Mouse (Mus musculus): ENCODE measurements around the gene Reep1. TPM values are rescaled to one million over a fixed set of nuclear protein-coding genes. Genes with fewer than 3 reads are reported as not detected.

Reep1 gene
- polyA plus RNA-seq, 1 experiment from 2014 or later = 19.0 TPM

DNA sequence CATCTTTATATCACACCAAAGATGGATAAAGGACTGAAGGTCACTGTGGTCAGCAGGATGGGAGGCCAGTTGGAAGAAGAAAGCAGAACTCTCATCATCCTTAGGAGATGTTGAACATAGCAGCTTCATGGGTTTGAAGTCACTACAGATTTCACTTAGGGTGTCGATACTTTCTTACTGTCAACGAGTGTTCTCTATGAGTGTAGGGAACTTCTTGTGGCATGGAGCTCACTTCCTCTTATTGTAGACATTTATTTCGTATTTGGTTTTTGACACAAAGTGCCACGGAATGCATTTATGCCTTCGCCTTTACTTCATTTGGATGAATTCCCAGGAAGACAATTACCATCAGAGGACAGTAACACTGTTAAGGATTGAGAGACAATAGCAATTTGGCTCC is 28.7 kb downstream of the Reep1 start:
- ATAC-seq (ENCODE audit: insufficient number of reproducible peaks, insufficient read depth, low FRiP score, low read depth) = no peak
- no peaks in the 10 kb centered on the region for H3K9me3 ChIP-seq (ENCODE audit: control insufficient read depth, low read length)
- no peak overlapping the region for H3K4me2 ChIP-seq (ENCODE audit: low read length)
- H3K27me3 ChIP-seq (ENCODE audit: control insufficient read depth, insufficient read depth, low read length) = no peaks in the 10 kb centered on the region
- peaks cover 11 to 36% of the 10 kb centered on the region in 2 experiments for H3K4me1 ChIP-seq (ENCODE audit: control insufficient read depth in 2 of 2, insufficient read depth in 2 of 2, low read length in 2 of 2)
- no peaks in the 10 kb centered on the region for H3K36me3 ChIP-seq (ENCODE audit: control insufficient read depth, insufficient read depth, low read length)
- WGBS = 87% methylated on average over 5 of the region's 5 CpGs
- H3K27ac ChIP-seq (replicated peaks in 1 of 2; ENCODE audit: control insufficient read depth in 1 of 2, insufficient read depth in 1 of 2, low read depth in 2 of 2, low read length in 2 of 2) = peak overlapping the region; percentile 0 to 60
- H3K4me3 ChIP-seq (ENCODE audit: control insufficient read depth in 1 of 2, insufficient read depth in 1 of 2, low read depth in 1 of 2, low read length in 2 of 2) = no peak overlapping the region
- no peak overlapping the region for H3K9ac ChIP-seq (ENCODE audit: low read length)

DNA sequence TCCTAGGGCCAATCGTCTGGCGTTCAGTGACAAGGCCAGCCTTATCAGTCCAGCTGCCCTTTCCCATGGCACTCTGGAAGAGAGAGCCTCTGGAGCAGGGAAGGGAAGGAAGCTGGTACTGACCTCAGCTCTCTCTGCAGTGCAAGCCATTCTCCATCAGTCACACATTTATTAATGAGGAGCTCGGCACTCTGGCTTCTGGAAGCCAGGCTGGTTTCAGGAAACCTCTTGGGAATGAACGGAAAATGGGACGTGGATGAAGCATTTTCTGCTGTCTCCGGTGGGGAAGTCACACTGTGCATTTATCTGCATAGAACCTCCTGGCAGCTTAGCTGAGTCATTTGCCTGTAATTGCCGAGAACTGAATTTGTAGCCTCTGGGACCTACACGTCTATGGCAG is 29.8 kb downstream of the Reep1 start:
- WGBS = 38% methylated on average over 8 of the region's 8 CpGs
- H3K4me1 ChIP-seq (ENCODE audit: control insufficient read depth in 2 of 2, insufficient read depth in 2 of 2, low read length in 2 of 2) = peaks cover 11 to 36% of the 10 kb centered on the region in 2 experiments
- H3K27ac ChIP-seq (replicated peaks in 1 of 2; ENCODE audit: control insufficient read depth in 1 of 2, insufficient read depth in 1 of 2, low read depth in 2 of 2, low read length in 2 of 2) = no peak overlapping the region
- no peak overlapping the region for H3K4me3 ChIP-seq (ENCODE audit: control insufficient read depth in 1 of 2, insufficient read depth in 1 of 2, low read depth in 1 of 2, low read length in 2 of 2)
- no peak overlapping the region for H3K4me2 ChIP-seq (ENCODE audit: low read length)
- H3K27me3 ChIP-seq (ENCODE audit: control insufficient read depth, insufficient read depth, low read length) = no peaks in the 10 kb centered on the region
- no peaks in the 10 kb centered on the region for H3K9me3 ChIP-seq (ENCODE audit: control insufficient read depth, low read length)
- no peak overlapping the region for H3K9ac ChIP-seq (ENCODE audit: low read length)
- ATAC-seq (ENCODE audit: insufficient number of reproducible peaks, insufficient read depth, low FRiP score, low read depth) = no peak
- no peaks in the 10 kb centered on the region for H3K36me3 ChIP-seq (ENCODE audit: control insufficient read depth, insufficient read depth, low read length)

DNA sequence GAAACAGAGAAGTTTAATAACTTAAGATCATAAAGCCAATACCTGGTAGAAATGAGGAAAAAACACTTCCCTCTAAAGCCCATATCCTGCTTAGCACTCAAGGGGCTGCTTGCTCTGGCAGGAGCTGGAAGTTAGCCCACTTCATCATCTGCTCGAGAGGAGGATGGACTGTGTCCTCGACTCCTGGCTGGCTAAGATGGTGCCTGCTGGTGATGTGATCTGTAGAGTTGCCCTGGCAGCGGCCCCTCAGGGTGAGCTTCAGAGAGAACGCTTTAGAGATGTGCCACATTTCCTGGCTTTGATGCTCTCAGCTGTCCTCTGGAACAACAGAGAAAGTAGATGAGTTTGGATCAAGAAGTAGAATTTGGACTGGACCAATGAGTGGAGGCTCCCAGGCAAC is 31.2 kb downstream of the Reep1 start:
- H3K4me1 ChIP-seq (ENCODE audit: control insufficient read depth in 2 of 2, insufficient read depth in 2 of 2, low read length in 2 of 2) = peaks cover 11 to 36% of the 10 kb centered on the region in 2 experiments
- H3K4me3 ChIP-seq (ENCODE audit: control insufficient read depth in 1 of 2, insufficient read depth in 1 of 2, low read depth in 1 of 2, low read length in 2 of 2) = no peak overlapping the region
- no peak overlapping the region for H3K4me2 ChIP-seq (ENCODE audit: low read length)
- WGBS = 60% methylated on average over 4 of the region's 4 CpGs
- H3K27ac ChIP-seq (replicated peaks in 1 of 2; ENCODE audit: control insufficient read depth in 1 of 2, insufficient read depth in 1 of 2, low read depth in 2 of 2, low read length in 2 of 2) = no peak overlapping the region
- H3K36me3 ChIP-seq (ENCODE audit: control insufficient read depth, insufficient read depth, low read length) = no peaks in the 10 kb centered on the region
- H3K27me3 ChIP-seq (ENCODE audit: control insufficient read depth, insufficient read depth, low read length) = no peaks in the 10 kb centered on the region
- no peak overlapping the region for H3K9ac ChIP-seq (ENCODE audit: low read length)
- no peaks in the 10 kb centered on the region for H3K9me3 ChIP-seq (ENCODE audit: control insufficient read depth, low read length)
- no peak for ATAC-seq (ENCODE audit: insufficient number of reproducible peaks, insufficient read depth, low FRiP score, low read depth)

DNA sequence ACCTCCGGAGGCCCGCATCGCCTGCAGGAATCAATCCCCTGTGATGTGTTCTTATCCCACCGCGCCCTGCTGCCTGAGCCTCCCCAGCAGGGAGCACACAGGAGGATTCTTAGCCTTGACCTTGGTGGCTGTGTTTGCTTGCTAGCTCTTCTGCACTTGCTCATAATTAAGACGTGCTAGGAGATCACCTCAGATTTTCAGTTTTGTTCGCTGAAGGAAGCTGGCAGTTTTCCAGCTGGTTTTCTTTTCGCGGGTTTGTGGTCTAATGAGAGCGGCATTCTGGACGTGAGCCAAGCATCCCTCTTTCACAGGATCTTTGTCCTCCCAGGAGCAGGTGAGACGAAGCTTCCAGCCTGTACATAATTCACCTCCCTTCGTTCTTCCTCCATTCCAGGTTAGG is 33.6 kb downstream of the Reep1 start:
- H3K36me3 ChIP-seq (ENCODE audit: control insufficient read depth, insufficient read depth, low read length) = no peaks in the 10 kb centered on the region
- no peak overlapping the region for H3K9ac ChIP-seq (ENCODE audit: low read length)
- H3K4me3 ChIP-seq (ENCODE audit: control insufficient read depth in 1 of 2, insufficient read depth in 1 of 2, low read depth in 1 of 2, low read length in 2 of 2) = no peak overlapping the region
- H3K4me2 ChIP-seq (ENCODE audit: low read length) = no peak overlapping the region
- ATAC-seq (ENCODE audit: insufficient number of reproducible peaks, insufficient read depth, low FRiP score, low read depth) = no peak
- H3K4me1 ChIP-seq (ENCODE audit: control insufficient read depth in 2 of 2, insufficient read depth in 2 of 2, low read length in 2 of 2) = peaks cover 10 to 27% of the 10 kb centered on the region in 2 experiments
- no peaks in the 10 kb centered on the region for H3K9me3 ChIP-seq (ENCODE audit: control insufficient read depth, low read length)
- WGBS = 47% methylated on average over 13 of the region's 13 CpGs
- H3K27me3 ChIP-seq (ENCODE audit: control insufficient read depth, insufficient read depth, low read length) = no peaks in the 10 kb centered on the region
- no peak overlapping the region for H3K27ac ChIP-seq (replicated peaks in 1 of 2; ENCODE audit: control insufficient read depth in 1 of 2, insufficient read depth in 1 of 2, low read depth in 2 of 2, low read length in 2 of 2)

DNA sequence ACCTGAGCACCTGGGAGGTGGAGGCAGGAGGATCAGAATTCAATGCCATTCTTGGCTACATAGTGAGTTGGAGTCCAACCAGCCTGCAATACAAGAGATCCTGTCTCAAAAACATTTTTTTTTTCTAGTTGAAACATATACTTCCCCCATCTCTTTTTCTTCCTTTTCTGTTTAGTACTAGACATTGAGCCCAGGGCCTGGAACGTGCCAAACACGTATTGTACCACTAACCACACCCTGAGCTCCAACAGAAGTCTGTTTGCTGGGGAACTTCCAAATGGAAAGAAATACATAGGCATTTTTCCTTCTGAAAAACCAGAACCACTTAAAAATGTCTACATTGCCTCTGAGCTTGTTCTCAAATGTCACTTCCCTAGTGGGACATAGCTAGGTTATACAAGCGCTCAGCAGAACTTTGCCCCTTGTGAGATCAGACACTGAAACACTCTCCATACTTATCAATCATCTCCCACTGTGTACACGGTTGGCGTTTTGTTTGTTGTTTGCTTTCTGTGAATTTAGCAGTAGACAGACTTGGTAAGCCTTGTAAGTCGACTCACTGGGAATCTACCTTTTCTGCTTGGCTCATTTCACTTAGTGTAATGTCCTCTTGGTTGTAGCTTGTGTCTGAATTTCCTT is 34.8 kb downstream of the Reep1 start:
- no peak overlapping the region for H3K27ac ChIP-seq (replicated peaks in 1 of 2; ENCODE audit: control insufficient read depth in 1 of 2, insufficient read depth in 1 of 2, low read depth in 2 of 2, low read length in 2 of 2)
- no peak overlapping the region for H3K4me2 ChIP-seq (ENCODE audit: low read length)
- no peaks in the 10 kb centered on the region for H3K27me3 ChIP-seq (ENCODE audit: control insufficient read depth, insufficient read depth, low read length)
- no peak for ATAC-seq (ENCODE audit: insufficient number of reproducible peaks, insufficient read depth, low FRiP score, low read depth)
- 82% methylated on average over 6 of the region's 6 CpGs for WGBS
- no peaks in the 10 kb centered on the region for H3K9me3 ChIP-seq (ENCODE audit: control insufficient read depth, low read length)
- peaks cover 7 to 15% of the 10 kb centered on the region in 2 experiments; a peak in 3 of 4 replicates for H3K4me1 ChIP-seq (ENCODE audit: control insufficient read depth in 2 of 2, insufficient read depth in 2 of 2, low read length in 2 of 2)
- no peaks in the 10 kb centered on the region for H3K36me3 ChIP-seq (ENCODE audit: control insufficient read depth, insufficient read depth, low read length)
- no peak overlapping the region for H3K9ac ChIP-seq (ENCODE audit: low read length)
- H3K4me3 ChIP-seq (ENCODE audit: control insufficient read depth in 1 of 2, insufficient read depth in 1 of 2, low read depth in 1 of 2, low read length in 2 of 2) = no peak overlapping the region

DNA sequence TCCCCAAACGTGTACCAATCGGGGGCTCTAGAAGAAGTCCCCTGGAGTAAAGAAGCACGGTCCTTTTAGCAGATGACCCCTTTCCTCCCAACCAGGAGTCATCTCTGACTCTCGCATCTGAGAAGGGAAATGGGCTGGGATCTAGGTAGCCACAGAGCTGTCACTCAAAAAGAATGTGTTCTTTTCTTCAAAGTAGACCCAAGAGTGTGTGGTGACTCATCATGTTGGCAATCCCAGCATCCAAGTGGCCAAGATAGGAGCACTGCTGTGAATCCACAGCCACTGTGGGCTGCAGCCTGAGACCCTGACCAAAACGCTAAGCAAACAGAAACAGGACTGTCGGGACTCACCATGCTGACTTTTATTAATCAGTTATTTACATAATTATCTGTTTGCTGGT is 37.6 kb downstream of the Reep1 start:
- ATAC-seq (ENCODE audit: insufficient number of reproducible peaks, insufficient read depth, low FRiP score, low read depth) = no peak
- Histone ChIP-seq H3K4me3 (ENCODE audit: control insufficient read depth in 1 of 2, insufficient read depth in 1 of 2, low read depth in 1 of 2, low read length in 2 of 2) (no peak overlapping the region), H3K27ac (replicated peaks in 1 of 2; ENCODE audit: control insufficient read depth in 1 of 2, insufficient read depth in 1 of 2, low read depth in 2 of 2, low read length in 2 of 2) (no peak overlapping the region), H3K27me3 (ENCODE audit: control insufficient read depth, insufficient read depth, low read length) (no peaks in the 10 kb centered on the region), H3K9ac (ENCODE audit: low read length) (no peak overlapping the region), H3K4me2 (ENCODE audit: low read length) (no peak overlapping the region), H3K9me3 (ENCODE audit: control insufficient read depth, low read length) (no peaks in the 10 kb centered on the region), H3K4me1 (ENCODE audit: control insufficient read depth in 2 of 2, insufficient read depth in 2 of 2, low read length in 2 of 2) (peaks cover 7 to 9% of the 10 kb centered on the region in 2 experiments; a peak in 3 of 4 replicates), H3K36me3 (ENCODE audit: control insufficient read depth, insufficient read depth, low read length) (no peaks in the 10 kb centered on the region)
- 78% methylated on average over 6 of the region's 6 CpGs for WGBS

DNA sequence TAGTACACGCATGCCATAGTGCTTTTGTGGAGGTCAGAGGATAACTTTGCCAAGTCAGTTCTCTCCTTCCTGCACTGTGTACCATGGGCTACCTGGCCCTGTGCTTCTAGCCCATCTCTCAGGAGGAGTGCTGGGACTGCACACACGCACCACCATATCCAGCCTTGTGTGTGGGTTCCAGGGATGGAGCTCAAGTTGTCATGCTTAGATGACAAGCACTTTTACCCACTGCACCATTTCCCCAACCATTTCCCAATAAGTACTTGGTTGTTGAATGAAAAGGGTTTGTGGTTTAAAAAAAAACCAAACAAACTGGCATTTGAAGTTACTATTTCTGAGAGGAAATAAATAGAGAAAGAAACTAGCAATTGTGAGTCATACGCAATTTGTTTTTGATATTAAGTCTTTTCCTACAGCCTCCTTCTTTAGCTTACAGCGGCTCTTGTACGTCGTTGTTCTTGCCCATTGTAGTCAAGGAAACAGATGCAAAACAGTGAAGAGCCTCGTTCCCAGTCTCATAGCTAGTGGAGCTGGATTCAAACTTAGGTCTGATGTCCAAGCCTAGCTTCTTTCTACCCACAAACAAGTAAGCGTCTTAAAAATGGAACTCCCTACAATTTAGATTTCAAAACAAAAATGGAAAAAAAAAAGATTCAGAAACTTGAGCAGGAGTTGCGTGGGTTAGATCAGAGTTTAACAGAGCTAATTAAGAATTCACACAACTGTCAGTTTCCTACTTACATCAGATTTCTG is 38.3 kb downstream of the Reep1 start:
- no peaks in the 10 kb centered on the region for H3K9me3 ChIP-seq (ENCODE audit: control insufficient read depth, low read length)
- H3K27ac ChIP-seq (replicated peaks in 1 of 2; ENCODE audit: control insufficient read depth in 1 of 2, insufficient read depth in 1 of 2, low read depth in 2 of 2, low read length in 2 of 2) = no peak overlapping the region
- peaks cover 7 to 8% of the 10 kb centered on the region in 2 experiments; a peak in 3 of 4 replicates for H3K4me1 ChIP-seq (ENCODE audit: control insufficient read depth in 2 of 2, insufficient read depth in 2 of 2, low read length in 2 of 2)
- H3K9ac ChIP-seq (ENCODE audit: low read length) = no peak overlapping the region
- WGBS = 78% methylated on average over 9 of the region's 9 CpGs
- no peak overlapping the region for H3K4me3 ChIP-seq (ENCODE audit: control insufficient read depth in 1 of 2, insufficient read depth in 1 of 2, low read depth in 1 of 2, low read length in 2 of 2)
- no peak overlapping the region for H3K4me2 ChIP-seq (ENCODE audit: low read length)
- H3K27me3 ChIP-seq (ENCODE audit: control insufficient read depth, insufficient read depth, low read length) = no peaks in the 10 kb centered on the region
- no peaks in the 10 kb centered on the region for H3K36me3 ChIP-seq (ENCODE audit: control insufficient read depth, insufficient read depth, low read length)
- ATAC-seq (ENCODE audit: insufficient number of reproducible peaks, insufficient read depth, low FRiP score, low read depth) = no peak

Measured in heart, embryonic 14.5 days (tissue).